Mouse (Mus musculus) G1E (cell line): ENCODE results near the gene Tprkb. TPM values are rescaled to one million over a fixed set of nuclear protein-coding genes. Genes with fewer than 3 reads are reported as not detected.
"Not testable (repeated sequence)": the region's sequence is repeated elsewhere in the genome, so short reads cannot be mapped to it uniquely, and the experiment has no call there.

Source experiments
- ATAC-seq: 2 replicates; pipeline ENCODE4 v1.8.0; 2016; ENCODE audit warnings: mild to moderate bottlenecking; ENCODE audit not compliant: insufficient number of reproducible peaks, poor library complexity, low FRiP score, severe bottlenecking; ENCODE audit errors: extremely low read depth
- DNase-seq: peaks from one replicate; pipeline ENCODE4 v3.0.0; 2012; ENCODE audit warnings: low spot score
- H3K27me3 ChIP-seq: 2 replicates; pipeline ENCODE4 v1.6.1; 2012; ENCODE audit warnings: mild to moderate bottlenecking, low read length, inconsistent platforms; ENCODE audit not compliant: insufficient read depth
- H3K36me3 ChIP-seq: replicated peaks from 2 replicates; pipeline ENCODE3; 2012; ENCODE audit warnings: mild to moderate bottlenecking, inconsistent platforms
- H3K4me1 ChIP-seq: 2 replicates; pipeline ENCODE4 v1.6.1; 2012; ENCODE audit warnings: low read depth, low read length, inconsistent platforms, mixed read lengths; ENCODE audit not compliant: insufficient read depth
- H3K4me3 ChIP-seq: 2 replicates; pipeline ENCODE4 v1.5.1; 2012; ENCODE audit warnings: low read depth, mild to moderate bottlenecking, inconsistent platforms, low read length, moderate library complexity, mixed read lengths
- H3K9me3 ChIP-seq: replicated peaks from 2 replicates; pipeline ENCODE4 v1.6.1; 2012; ENCODE audit warnings: inconsistent platforms
- CTCF ChIP-seq: IDR thresholded peaks from 2 replicates; pipeline ENCODE4 v1.5.1; 2012; ENCODE audit warnings: low read depth, low read length, inconsistent platforms, mixed read lengths
- GATA1 ChIP-seq: IDR thresholded peaks from 2 replicates; pipeline ENCODE4 v1.6.1; 2012; ENCODE audit warnings: borderline replicate concordance, low read length, inconsistent platforms, mixed read lengths
- GATA2 ChIP-seq: IDR thresholded peaks from 2 replicates; pipeline ENCODE4 v1.6.1; 2012; ENCODE audit warnings: low read depth, low read length, inconsistent platforms, borderline replicate concordance
- POLR2AphosphoS5 ChIP-seq: IDR thresholded peaks from 2 replicates; pipeline ENCODE4 v1.6.1; 2012; ENCODE audit warnings: low read depth, low read length, inconsistent platforms; ENCODE audit not compliant: insufficient replicate concordance
- TAL1 ChIP-seq: conservative IDR thresholded peaks from 2 replicates; pipeline ENCODE4 v1.6.1; 2012; ENCODE audit warnings: low read depth, low read length, inconsistent platforms, mixed read lengths
- polyA plus RNA-seq: library from polyadenylated mRNA; stranded (reverse); fragments of >175 nt; gene quantifications from 2 replicates; pipeline ENCODE4 v1.2.3, GENCODE M21; 2012
- total RNA-seq, 2 experiments: library from RNA; stranded (forward) in 1 of 2; stranded (reverse) in 1 of 2; fragments of 200-1000 nt in 1 of 2; fragments of >200 nt in 1 of 2; fragmentation: Nextera tagmentation in 1 of 2; gene quantifications; 2 replicates each; pipeline ENCODE4 v1.2.3; 2014 to 2017

Gene Tprkb
- total RNA-seq (2014; fragmentation: Nextera tagmentation) (68.6 and 70.6 TPM in 2 replicates), total RNA-seq (2017) (74.9 and 80.9 TPM in 2 replicates), polyA plus RNA-seq (6.3 TPM in 2 replicates)

DNA sequence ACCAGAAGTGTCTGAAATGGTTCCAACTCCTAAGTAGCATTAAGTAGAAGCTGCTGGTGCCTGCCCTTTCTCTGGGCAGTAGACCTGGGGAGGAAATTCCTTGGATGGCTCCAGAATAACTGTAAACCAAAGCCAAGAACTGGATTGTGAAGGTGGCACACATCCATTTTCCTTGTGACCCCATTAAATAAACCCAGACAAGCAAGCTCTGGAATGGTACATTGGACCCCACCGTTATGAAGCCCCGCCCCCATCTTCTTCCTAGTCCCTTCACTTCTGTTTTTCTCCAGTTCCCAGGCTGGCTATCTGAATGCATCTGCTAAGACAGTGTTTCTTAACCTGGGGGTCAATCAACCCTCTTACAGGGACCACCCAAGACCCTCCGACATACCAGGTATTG lies at the start of gene Tprkb:
Gene Tprkb (plus strand): TSS at position 279 of the 400 bp plus-strand sequence.
- H3K4me3 ChIP-seq, result no peak within 1 kb of the TSS
- peaks cover 26% of the 10 kb centered on the region for H3K4me1 ChIP-seq
- no peak for ATAC-seq
- H3K36me3 ChIP-seq, result peaks cover 19% of the 10 kb centered on the region
- TF ChIP-seq GATA2, result no peak
- TF ChIP-seq POLR2AphosphoS5, result no peak
- TF ChIP-seq TAL1, result no peak
- no peak for TF ChIP-seq GATA1
- DNase-seq, result no peak
- no peaks in the 10 kb centered on the region for H3K9me3 ChIP-seq
- peaks cover 6% of the 10 kb centered on the region; the same call in 1 of the 2 replicates for H3K27me3 ChIP-seq

DNA sequence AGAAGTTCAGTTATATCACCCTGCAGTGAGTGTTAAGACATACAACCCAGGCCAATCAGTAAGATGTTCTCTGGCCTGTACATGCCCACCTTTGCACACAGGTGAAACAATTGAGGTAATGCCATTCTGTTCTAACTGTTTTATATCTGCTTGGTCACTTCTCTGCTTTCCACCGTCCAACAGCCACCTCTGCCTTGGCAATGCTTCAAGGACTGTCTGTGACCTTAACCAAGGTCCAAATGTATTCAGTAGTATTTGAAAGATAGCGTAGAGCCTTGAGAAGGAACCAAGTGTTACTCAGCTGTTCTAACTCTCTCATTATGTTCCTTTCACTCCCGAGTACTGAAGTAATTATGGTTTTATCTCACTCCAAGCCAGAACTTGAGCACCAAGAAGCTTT lies 49.1 kb upstream of the Tprkb start:
- Histone ChIP-seq H3K9me3 (no peaks in the 10 kb centered on the region), H3K4me3 (no peak overlapping the region), H3K4me1 (no peaks in the 10 kb centered on the region), H3K36me3 (no peaks in the 10 kb centered on the region), H3K27me3 (peaks cover 6% of the 10 kb centered on the region)
- no peak for TF ChIP-seq CTCF
- no peak for TF ChIP-seq GATA2
- no peak for TF ChIP-seq GATA1
- TF ChIP-seq TAL1, result no peak
- no peak for TF ChIP-seq POLR2AphosphoS5
- DNase-seq (no peak), ATAC-seq (no peak)

DNA sequence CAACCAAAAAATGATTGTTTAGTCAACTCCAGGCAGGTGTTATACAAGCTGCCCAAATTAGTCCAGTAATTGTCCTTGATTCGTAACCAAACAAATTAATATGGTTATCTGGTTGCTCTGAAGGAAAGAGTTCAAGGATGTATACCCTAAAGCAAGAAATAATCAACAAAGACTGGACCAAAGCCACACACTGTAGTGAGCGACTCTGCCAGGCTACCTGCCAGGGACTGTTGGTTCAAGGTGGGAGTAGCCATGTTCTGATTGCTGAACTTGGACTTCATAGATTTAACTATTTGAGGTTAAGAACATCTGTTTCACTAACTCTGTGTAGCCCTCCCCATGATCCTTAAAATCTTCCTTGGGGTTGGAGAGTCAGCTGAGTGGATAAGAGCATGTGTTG lies 48.5 kb upstream of the Tprkb start:
- Histone ChIP-seq H3K36me3 (no peaks in the 10 kb centered on the region), H3K9me3 (no peaks in the 10 kb centered on the region), H3K4me3 (no peak overlapping the region), H3K27me3 (peaks cover 6% of the 10 kb centered on the region), H3K4me1 (no peaks in the 10 kb centered on the region)
- DNase-seq, result no peak
- TF ChIP-seq GATA2 (no peak), TAL1 (no peak), POLR2AphosphoS5 (no peak)
- ATAC-seq, result no peak

DNA sequence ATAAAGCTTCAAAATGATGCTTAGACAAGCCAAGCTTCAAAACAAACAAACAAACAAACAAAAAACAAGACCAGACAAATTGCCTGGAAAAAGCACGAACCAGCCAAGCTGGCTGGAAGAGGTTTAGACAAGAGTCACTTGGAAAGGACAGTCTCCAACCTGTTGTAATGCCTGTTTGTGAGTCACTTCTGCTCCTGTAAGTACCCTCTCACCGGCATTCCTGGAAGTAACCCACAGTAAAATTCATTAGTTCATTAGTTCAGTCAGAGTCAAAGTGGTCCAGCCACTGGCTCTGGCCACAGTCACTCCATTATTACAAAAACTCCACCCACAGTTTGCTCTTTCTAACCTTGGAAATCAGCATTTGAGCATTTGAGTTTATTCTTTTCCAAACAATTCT lies 47.8 kb upstream of the Tprkb start:
- Histone ChIP-seq H3K27me3 (peaks cover 6% of the 10 kb centered on the region), H3K36me3 (no peaks in the 10 kb centered on the region), H3K9me3 (no peaks in the 10 kb centered on the region), H3K4me3 (no peak overlapping the region), H3K4me1 (no peaks in the 10 kb centered on the region)
- DNase-seq (no peak), ATAC-seq (no peak)
- no peak for TF ChIP-seq CTCF
- TF ChIP-seq POLR2AphosphoS5, result no peak
- no peak for TF ChIP-seq GATA1
- TF ChIP-seq GATA2, result no peak
- TF ChIP-seq TAL1, result no peak

DNA sequence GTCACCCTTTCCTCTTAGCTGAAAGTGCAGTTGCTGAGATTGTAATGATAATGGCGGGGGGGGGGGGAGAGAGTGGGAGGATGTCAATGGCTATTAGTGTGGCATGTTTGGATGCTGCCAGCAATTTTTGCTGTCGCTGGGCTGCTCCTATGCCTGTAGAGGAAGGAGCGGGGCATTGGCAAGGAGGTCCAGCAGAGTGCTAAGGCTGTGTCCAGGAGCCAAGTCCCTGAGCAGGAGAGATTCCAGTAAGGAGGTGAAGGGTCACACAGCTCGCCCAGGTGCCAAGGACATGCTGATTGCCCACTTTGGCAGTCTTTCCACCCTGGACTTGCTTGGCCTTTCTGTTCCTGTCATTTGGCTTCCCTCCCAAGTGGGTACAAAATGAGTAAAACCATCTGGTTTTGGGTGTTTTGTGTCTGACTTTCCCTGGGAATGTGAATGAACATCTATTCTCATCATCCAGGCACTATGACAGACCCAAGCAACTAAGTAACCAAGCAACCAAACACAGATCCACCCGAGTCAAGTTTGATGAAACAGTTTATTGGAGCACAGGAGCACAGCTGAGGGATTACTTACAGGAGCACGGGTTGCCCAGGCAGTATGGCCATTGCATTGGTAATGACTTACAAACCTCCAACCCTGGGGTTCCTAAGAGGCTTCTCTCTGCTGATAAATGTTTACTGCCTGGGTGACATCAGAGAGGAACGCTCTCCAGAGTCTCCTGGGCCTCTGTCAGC lies 46.6 kb upstream of the Tprkb start:
- not testable (repeated sequence) for ATAC-seq, H3K4me1 ChIP-seq, H3K27me3 ChIP-seq, H3K36me3 ChIP-seq, DNase-seq, H3K4me3 ChIP-seq, H3K9me3 ChIP-seq

DNA sequence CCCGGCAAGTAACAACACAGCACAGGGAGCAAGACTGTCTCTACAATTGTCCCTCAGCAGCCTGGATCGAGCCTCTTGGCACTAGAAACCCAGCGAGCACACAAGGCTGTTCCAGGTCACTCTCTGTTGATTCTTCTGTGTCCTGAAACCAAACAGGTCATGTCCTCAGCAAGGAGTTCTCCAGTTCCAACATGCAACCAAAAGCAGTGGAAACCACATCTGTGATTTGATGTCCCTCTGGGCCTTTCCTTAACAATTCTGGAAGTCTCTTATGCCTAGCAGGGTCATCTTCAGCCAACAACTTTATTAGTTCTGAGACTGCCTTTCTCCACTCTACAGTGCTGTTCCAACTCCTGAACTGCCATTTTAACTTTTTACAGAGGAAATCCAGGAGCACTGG lies 45.5 kb upstream of the Tprkb start:
- not testable (repeated sequence) for H3K9me3 ChIP-seq, H3K4me3 ChIP-seq, DNase-seq, H3K27me3 ChIP-seq, ATAC-seq, H3K4me1 ChIP-seq, H3K36me3 ChIP-seq

DNA sequence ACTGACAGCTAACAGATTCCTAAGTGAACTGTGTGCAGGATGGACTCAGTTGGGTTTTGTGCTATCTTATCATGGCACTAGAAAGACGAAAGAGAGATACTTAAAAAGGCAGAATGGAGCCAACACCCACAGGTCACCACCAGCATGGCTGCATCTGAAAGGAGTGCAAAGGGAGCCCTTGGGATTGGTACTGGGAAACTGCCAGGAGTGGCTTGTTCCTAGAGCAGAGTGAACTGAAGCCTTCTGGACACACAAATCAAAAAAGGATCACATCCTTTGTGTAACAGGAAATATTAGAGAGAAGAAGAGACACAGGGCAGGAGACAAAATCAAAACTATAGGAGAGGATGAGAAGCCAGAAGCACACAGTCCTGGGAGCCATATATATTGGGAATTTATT lies 44.7 kb upstream of the Tprkb start:
- not testable (repeated sequence) for H3K4me3 ChIP-seq, H3K4me1 ChIP-seq, H3K27me3 ChIP-seq, H3K36me3 ChIP-seq, H3K9me3 ChIP-seq, ATAC-seq, DNase-seq
